Mouse (Mus musculus) testis, postnatal 14 days (tissue): Measurements from ENCODE around the gene Akap11.

Source experiments
- DNase-seq: peaks from one replicate; pipeline ENCODE4 v3.0.0; 2021; ENCODE audit warnings: low spot score

Gene Akap11

GRCm38 (mm10) chr14:78448017-78448416, 88.6 kb downstream of the Akap11 start:
- no peak for DNase-seq

GRCm38 (mm10) chr14:78447542-78447941, 89.1 kb downstream of the Akap11 start:
- no peak for DNase-seq
